Mouse (Mus musculus): ENCODE results near the gene Ptpn14.

GRCm38 (mm10) chr1:189803742-189804141 lies 75.7 kb downstream of the Ptpn14 start:
- TF ChIP-seq MAFK (IDR thresholded peaks at IDR 0.05; ENCODE audit: insufficient read depth, low read depth, low read length), result no peak
- TF ChIP-seq ZC3H11A (IDR thresholded peaks at IDR 0.05; ENCODE audit: borderline replicate concordance, low read depth, low read length), result no peak
- TF ChIP-seq HCFC1 (IDR thresholded peaks at IDR 0.05; ENCODE audit: borderline replicate concordance, insufficient read depth, low read length), result no peak
